Mouse (Mus musculus): ENCODE measurements around the gene Prss34. TPM values are rescaled to one million over a fixed set of nuclear protein-coding genes. Genes with fewer than 3 reads are reported as not detected.

Prss34 gene
- polyA plus RNA-seq, 1 experiment from 2014 or later, result not detected

GRCm38 (mm10) chr17:25322930-25323329, 24.7 kb downstream of the Prss34 start:
- no peak overlapping the region for H3K4me2 ChIP-seq (replicated peaks)
- no peaks in the 10 kb centered on the region for H3K9me3 ChIP-seq
- H3K36me3 ChIP-seq, result no peaks in the 10 kb centered on the region
- no peak overlapping the region for H3K27ac ChIP-seq
- H3K27me3 ChIP-seq, result no peaks in the 10 kb centered on the region
- H3K4me1 ChIP-seq, result no peaks in the 10 kb centered on the region
- no peak for ATAC-seq (ENCODE audit: insufficient number of reproducible peaks, insufficient read depth, low FRiP score, low TSS enrichment)
- 30% methylated on average over 2 of the region's 2 CpGs for WGBS
- H3K9ac ChIP-seq, result no peak overlapping the region
- no peak overlapping the region for H3K4me3 ChIP-seq

GRCm38 (mm10) chr17:25332321-25332720, 34.1 kb downstream of the Prss34 start:
- H3K9ac ChIP-seq, result no peak overlapping the region
- H3K4me2 ChIP-seq (replicated peaks), result no peak overlapping the region
- whole genome bisulfite sequencing, result 73% methylated on average over 9 of the region's 9 CpGs
- H3K27ac ChIP-seq, result no peak overlapping the region
- no peak for ATAC-seq (ENCODE audit: insufficient number of reproducible peaks, insufficient read depth, low FRiP score, low TSS enrichment)
- no peaks in the 10 kb centered on the region for H3K36me3 ChIP-seq
- peaks cover 10% of the 10 kb centered on the region; the same call in 1 of the 2 replicates for H3K27me3 ChIP-seq
- H3K4me1 ChIP-seq, result no peaks in the 10 kb centered on the region
- H3K9me3 ChIP-seq, result no peaks in the 10 kb centered on the region
- H3K4me3 ChIP-seq, result no peak overlapping the region

GRCm38 (mm10) chr17:25333943-25334342, 35.7 kb downstream of the Prss34 start:
- no peaks in the 10 kb centered on the region for H3K4me1 ChIP-seq
- H3K9ac ChIP-seq, result no peak overlapping the region
- WGBS, result under 1% methylated on average over 8 of the region's 8 CpGs
- H3K9me3 ChIP-seq, result no peaks in the 10 kb centered on the region
- H3K27me3 ChIP-seq, result peaks cover 10% of the 10 kb centered on the region; the same call in 1 of the 2 replicates
- H3K4me2 ChIP-seq (replicated peaks), result no peak overlapping the region
- H3K36me3 ChIP-seq, result no peaks in the 10 kb centered on the region
- no peak for ATAC-seq (ENCODE audit: insufficient number of reproducible peaks, insufficient read depth, low FRiP score, low TSS enrichment)
- H3K4me3 ChIP-seq, result no peak overlapping the region
- no peak overlapping the region for H3K27ac ChIP-seq

GRCm38 (mm10) chr17:25338218-25338617, 40.0 kb downstream of the Prss34 start:
- WGBS, result 83% methylated on average over 4 of the region's 4 CpGs
- Histone ChIP-seq H3K27ac (no peak overlapping the region), H3K4me1 (no peaks in the 10 kb centered on the region), H3K9me3 (no peaks in the 10 kb centered on the region), H3K27me3 (0 out of 2 replicates have a peak, but pooled peaks cover 6% of the 10 kb centered on the region), H3K4me3 (no peak overlapping the region), H3K4me2 (replicated peaks) (no peak overlapping the region), H3K36me3 (no peaks in the 10 kb centered on the region), H3K9ac (no peak overlapping the region)
- no peak for ATAC-seq (ENCODE audit: insufficient number of reproducible peaks, insufficient read depth, low FRiP score, low TSS enrichment)

GRCm38 (mm10) chr17:25340003-25340402, 41.8 kb downstream of the Prss34 start:
- H3K4me1 ChIP-seq, result no peaks in the 10 kb centered on the region
- H3K4me2 ChIP-seq (replicated peaks), result no peak overlapping the region
- H3K4me3 ChIP-seq, result no peak overlapping the region
- H3K9ac ChIP-seq, result no peak overlapping the region
- 0 out of 2 replicates have a peak, but pooled peaks cover 3% of the 10 kb centered on the region for H3K27me3 ChIP-seq
- H3K36me3 ChIP-seq, result no peaks in the 10 kb centered on the region
- WGBS, result 83% methylated on average over 6 of the region's 6 CpGs
- no peak overlapping the region for H3K27ac ChIP-seq
- H3K9me3 ChIP-seq, result no peaks in the 10 kb centered on the region
- no peak for ATAC-seq (ENCODE audit: insufficient number of reproducible peaks, insufficient read depth, low FRiP score, low TSS enrichment)

- 68% methylated on average over 3 of the region's 3 CpGs for WGBS
Measured at GRCm38 (mm10) chr17:25341490-25341889, 43.3 kb downstream of the Prss34 start.

GRCm38 (mm10) chr17:25345462-25345861, 47.3 kb downstream of the Prss34 start, which contains the start of gene Tpsab1:
TSS of gene Tpsab1 (minus strand) at chr17:25345562.
- H3K9me3 ChIP-seq, result no peaks in the 10 kb centered on the region
- WGBS, result 88% methylated on average over 4 of the region's 4 CpGs
- H3K9ac ChIP-seq, result no peak within 1 kb of the TSS
- H3K4me1 ChIP-seq, result no peaks in the 10 kb centered on the region
- H3K27me3 ChIP-seq, result no peaks in the 10 kb centered on the region
- no peak for ATAC-seq (ENCODE audit: insufficient number of reproducible peaks, insufficient read depth, low FRiP score, low TSS enrichment)
- H3K36me3 ChIP-seq, result no peaks in the 10 kb centered on the region
- H3K4me3 ChIP-seq, result no peak within 1 kb of the TSS
- no peak within 1 kb of the TSS for H3K27ac ChIP-seq
- no peak within 1 kb of the TSS for H3K4me2 ChIP-seq (replicated peaks)

More at GRCm38 (mm10) chr17:25341490-25341889, 43.3 kb downstream of the Prss34 start:
- Histone ChIP-seq H3K9me3 (no peaks in the 10 kb centered on the region), H3K4me2 (replicated peaks) (no peak overlapping the region), H3K36me3 (no peaks in the 10 kb centered on the region), H3K4me3 (no peak overlapping the region), H3K9ac (no peak overlapping the region), H3K27ac (no peak overlapping the region), H3K27me3 (no peaks in the 10 kb centered on the region), H3K4me1 (no peaks in the 10 kb centered on the region)
- no peak for ATAC-seq (ENCODE audit: insufficient number of reproducible peaks, insufficient read depth, low FRiP score, low TSS enrichment)

Other genes with a start within 250 kb of the Prss34 start
- 13.2 and 15.5 TPM in 2 replicates for gene Tmem204, start 214.8 kb upstream of the Prss34 start, polyA plus RNA-seq (2016; fragmentation: Nextera tagmentation; extraction: Ambion mirVana)
- 49.1 and 51.0 TPM in 2 replicates for gene Telo2, start 182.4 kb upstream of the Prss34 start, polyA plus RNA-seq (2016; fragmentation: Nextera tagmentation; extraction: Ambion mirVana)
- 0.48 and 0.88 TPM in 2 replicates for gene Ptx4, start 177.6 kb upstream of the Prss34 start, polyA plus RNA-seq (2016; fragmentation: Nextera tagmentation; extraction: Ambion mirVana)
- gene Clcn7, start 165.0 kb upstream of the Prss34 start, polyA plus RNA-seq (2016; fragmentation: Nextera tagmentation; extraction: Ambion mirVana), result 27.1 and 27.4 TPM in 2 replicates
- not detected in 2 replicates for gene Ccdc154, start 135.9 kb upstream of the Prss34 start, polyA plus RNA-seq (2016; fragmentation: Nextera tagmentation; extraction: Ambion mirVana)
- not detected in 2 replicates for gene Gm38655, start 122.9 kb upstream of the Prss34 start, polyA plus RNA-seq (2016; fragmentation: Nextera tagmentation; extraction: Ambion mirVana)
- gene BC003965, start 113.8 kb upstream of the Prss34 start, polyA plus RNA-seq (2016; fragmentation: Nextera tagmentation; extraction: Ambion mirVana), result 35.1 and 35.3 TPM in 2 replicates
- gene Unkl, start 110.0 kb upstream of the Prss34 start, polyA plus RNA-seq (2016; fragmentation: Nextera tagmentation; extraction: Ambion mirVana), result 10.6 and 12.9 TPM in 2 replicates
- gene Gnptg, start 58.3 kb upstream of the Prss34 start, polyA plus RNA-seq (2016; fragmentation: Nextera tagmentation; extraction: Ambion mirVana), result 34.1 and 34.9 TPM in 2 replicates
- gene Tsr3, start 58.2 kb upstream of the Prss34 start, polyA plus RNA-seq (2016; fragmentation: Nextera tagmentation; extraction: Ambion mirVana), result 63.7 and 65.8 TPM in 2 replicates
- 1.5 and 1.9 TPM in 2 replicates for gene Baiap3, start 42.0 kb upstream of the Prss34 start, polyA plus RNA-seq (2016; fragmentation: Nextera tagmentation; extraction: Ambion mirVana)
- gene Ube2i, start 23.8 kb upstream of the Prss34 start, polyA plus RNA-seq (2016; fragmentation: Nextera tagmentation; extraction: Ambion mirVana), result 782 and 798 TPM in 2 replicates
- gene Prss28, start 10.3 kb downstream of the Prss34 start, polyA plus RNA-seq (2016; fragmentation: Nextera tagmentation; extraction: Ambion mirVana), result 0.19 TPM in 1 of 2 replicates, not detected in the other
- gene Prss29, start 20.3 kb downstream of the Prss34 start, polyA plus RNA-seq (2016; fragmentation: Nextera tagmentation; extraction: Ambion mirVana), result not detected in 2 replicates
- gene Tpsab1, start 47.2 kb downstream of the Prss34 start, polyA plus RNA-seq (2016; fragmentation: Nextera tagmentation; extraction: Ambion mirVana), result not detected in 2 replicates
- not detected in 2 replicates for gene Tpsb2, start 67.9 kb downstream of the Prss34 start, polyA plus RNA-seq (2016; fragmentation: Nextera tagmentation; extraction: Ambion mirVana)
- 0.31 TPM in 1 of 2 replicates, not detected in the other for gene Tpsg1, start 70.9 kb downstream of the Prss34 start, polyA plus RNA-seq (2016; fragmentation: Nextera tagmentation; extraction: Ambion mirVana)
- gene Cacna1h, start 135.4 kb downstream of the Prss34 start, polyA plus RNA-seq (2016; fragmentation: Nextera tagmentation; extraction: Ambion mirVana), result 8.7 and 11.9 TPM in 2 replicates
- gene Tekt4, start 156.2 kb downstream of the Prss34 start, polyA plus RNA-seq (2016; fragmentation: Nextera tagmentation; extraction: Ambion mirVana), result 0.13 and 0.22 TPM in 2 replicates
- 0.47 and 0.55 TPM in 2 replicates for gene Sstr5, start 198.9 kb downstream of the Prss34 start, polyA plus RNA-seq (2016; fragmentation: Nextera tagmentation; extraction: Ambion mirVana)